Mouse (Mus musculus): Measurements from ENCODE around the gene Shcbp1l. TPM values are rescaled to one million over a fixed set of nuclear protein-coding genes. Genes with fewer than 3 reads are reported as not detected.

Gene Shcbp1l
- polyA plus RNA-seq, 1 experiment from 2014 or later: 0.58 TPM

DNA sequence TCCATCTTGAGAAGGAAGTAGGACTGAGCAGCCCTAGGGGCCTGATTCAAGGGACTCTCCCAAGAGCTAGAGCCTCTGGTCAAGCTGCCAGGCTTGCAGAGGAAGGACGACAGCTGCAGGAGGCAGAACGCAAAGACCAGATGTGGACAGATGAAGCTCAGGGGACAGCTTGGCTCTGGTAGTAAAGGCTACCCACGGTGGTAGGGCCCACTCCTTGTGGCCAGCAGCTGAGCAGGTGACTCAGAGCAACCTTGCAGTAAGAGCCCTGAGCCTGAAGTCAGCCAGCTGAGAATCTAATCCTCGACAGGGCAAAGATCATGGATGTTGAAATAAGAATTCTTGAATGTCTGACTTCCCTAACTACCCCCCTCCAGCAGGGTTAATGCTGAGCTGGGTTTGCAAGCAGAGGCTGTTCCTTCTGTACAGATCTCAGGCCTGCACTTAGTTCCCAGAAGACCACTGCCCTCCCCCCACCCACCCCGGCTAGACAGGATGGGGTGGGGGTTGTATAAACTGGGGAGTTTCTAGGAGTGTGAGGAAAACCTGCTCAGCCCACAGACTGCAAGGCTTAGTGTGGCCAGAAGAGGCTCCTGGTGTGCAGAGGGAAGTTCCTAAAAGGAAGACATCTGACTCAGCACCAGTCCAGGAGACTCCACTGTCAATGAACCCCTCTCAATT is 76.8 kb downstream of the Shcbp1l start:
- H3K9ac ChIP-seq (ENCODE audit: low read depth, low read length): no peak overlapping the region
- H3K4me1 ChIP-seq (ENCODE audit: control insufficient read depth, insufficient read depth, low read length): no peaks in the 10 kb centered on the region
- no peaks in the 10 kb centered on the region for H3K9me3 ChIP-seq (ENCODE audit: control insufficient read depth, low read length)
- H3K36me3 ChIP-seq (ENCODE audit: control insufficient read depth, insufficient read depth, low read length): no peaks in the 10 kb centered on the region
- H3K4me3 ChIP-seq (ENCODE audit: low read length): no peak overlapping the region
- ATAC-seq (ENCODE audit: low FRiP score, low TSS enrichment): peak; percentile 60; the same call in 1 of the 2 replicates
- no peak overlapping the region for H3K4me2 ChIP-seq (replicated peaks; ENCODE audit: low read depth, low read length)
- 51% methylated on average over 5 of the region's 5 CpGs for WGBS
- H3K27me3 ChIP-seq (ENCODE audit: control insufficient read depth, insufficient read depth, low read length): no peaks in the 10 kb centered on the region
- no peak overlapping the region; the same call in 1 of the 2 replicates for H3K27ac ChIP-seq (ENCODE audit: low read depth, low read length)

Other genes starting within 250 kb of the Shcbp1l start
- gene Lamc2, start 238.7 kb upstream of the Shcbp1l start, polyA plus RNA-seq (2014; fragmentation: Nextera tagmentation; extraction: Ambion mirVana): 24.5 and 44.2 TPM in 2 replicates
- 112 and 151 TPM in 2 replicates for gene Lamc1, start 92.4 kb upstream of the Shcbp1l start, polyA plus RNA-seq (2014; fragmentation: Nextera tagmentation; extraction: Ambion mirVana)
- 46.2 and 52.2 TPM in 2 replicates for gene Dhx9, start 62.5 kb downstream of the Shcbp1l start, polyA plus RNA-seq (2014; fragmentation: Nextera tagmentation; extraction: Ambion mirVana)
- gene Npl, start 124.9 kb downstream of the Shcbp1l start, polyA plus RNA-seq (2014; fragmentation: Nextera tagmentation; extraction: Ambion mirVana): 17.8 and 21.3 TPM in 2 replicates
- 0.04 and 0.10 TPM in 2 replicates for gene Rgs8, start 227.9 kb downstream of the Shcbp1l start, polyA plus RNA-seq (2014; fragmentation: Nextera tagmentation; extraction: Ambion mirVana)

Measured in kidney, embryonic 14.5 days (tissue).